Mouse (Mus musculus) C2C12 (cell line): ENCODE measurements around the gene Olfr51. TPM values are rescaled to one million over a fixed set of nuclear protein-coding genes. Genes with fewer than 3 reads are reported as not detected.

Experiments
- H3K27me3 ChIP-seq: one replicate; pipeline ENCODE4 v1.6.1; 2011; ENCODE audit not compliant: control insufficient read depth, insufficient read depth, insufficient read length
- H3K36me3 ChIP-seq: one replicate; pipeline ENCODE4 v1.6.1; 2011; ENCODE audit not compliant: control insufficient read depth, insufficient read depth
- H3K4me3 ChIP-seq: one replicate; pipeline ENCODE4 v1.5.1; 2011; ENCODE audit warnings: mild to moderate bottlenecking, control low read depth; ENCODE audit not compliant: poor library complexity, insufficient read depth, severe bottlenecking
- H3K79me2 ChIP-seq: one replicate; pipeline ENCODE4 v1.6.1; 2011; ENCODE audit not compliant: control insufficient read depth, insufficient read depth
- H3K79me3 ChIP-seq: one replicate; pipeline ENCODE4 v1.6.1; 2011; ENCODE audit warnings: low read depth, control low read depth
- H3ac ChIP-seq: one replicate; pipeline ENCODE3; 2011; ENCODE audit warnings: low read depth; ENCODE audit not compliant: control insufficient read depth, insufficient read length
- CEBPB ChIP-seq: IDR thresholded peaks from one replicate; pipeline ENCODE4 v1.6.1; 2011; ENCODE audit warnings: low read depth, mild to moderate bottlenecking, control low read depth, moderate library complexity
- CTCF ChIP-seq: IDR thresholded peaks from one replicate; pipeline ENCODE4 v1.5.1; 2011; ENCODE audit not compliant: control insufficient read depth, insufficient read depth, insufficient read length
- FOSL1 ChIP-seq: IDR thresholded peaks from one replicate; pipeline ENCODE4 v1.8.0; 2011; ENCODE audit warnings: mild to moderate bottlenecking, low read length; ENCODE audit not compliant: poor library complexity, insufficient read depth, severe bottlenecking
- MAX ChIP-seq: IDR thresholded peaks from one replicate; pipeline ENCODE4 v1.6.1; 2011; ENCODE audit warnings: mild to moderate bottlenecking, control low read depth
- MYOD1 ChIP-seq: IDR thresholded peaks from one replicate; pipeline ENCODE4 v1.6.1; 2011; ENCODE audit warnings: low read depth; ENCODE audit not compliant: control insufficient read depth, insufficient read length
- MYOG ChIP-seq: IDR thresholded peaks from one replicate; pipeline ENCODE4 v1.6.1; 2011; ENCODE audit not compliant: control insufficient read depth, insufficient read length; ENCODE audit errors: extremely low read depth
- USF1 ChIP-seq: IDR thresholded peaks from one replicate; pipeline ENCODE4 v1.6.1; 2011; ENCODE audit warnings: low read depth, mild to moderate bottlenecking, control low read depth, moderate library complexity
- long read RNA-seq, 2 experiments: library from polyadenylated mRNA; unstranded; transcript quantifications; one replicate each; pipeline ENCODE4 v2.0.0; 2019 to 2020
- polyA plus RNA-seq: library from polyadenylated mRNA; unstranded; fragments of >200 nt; fragmentation: generic; extraction: Trizol; gene quantifications from one replicate; pipeline ENCODE4 v1.2.1, GENCODE M21; 2012; ENCODE audit warnings: missing spikeins

The Olfr51 gene
- polyA plus RNA-seq = not detected
- long read RNA-seq, experiment 1 = 0 reads
- long read RNA-seq, experiment 2 = 0 reads

DNA sequence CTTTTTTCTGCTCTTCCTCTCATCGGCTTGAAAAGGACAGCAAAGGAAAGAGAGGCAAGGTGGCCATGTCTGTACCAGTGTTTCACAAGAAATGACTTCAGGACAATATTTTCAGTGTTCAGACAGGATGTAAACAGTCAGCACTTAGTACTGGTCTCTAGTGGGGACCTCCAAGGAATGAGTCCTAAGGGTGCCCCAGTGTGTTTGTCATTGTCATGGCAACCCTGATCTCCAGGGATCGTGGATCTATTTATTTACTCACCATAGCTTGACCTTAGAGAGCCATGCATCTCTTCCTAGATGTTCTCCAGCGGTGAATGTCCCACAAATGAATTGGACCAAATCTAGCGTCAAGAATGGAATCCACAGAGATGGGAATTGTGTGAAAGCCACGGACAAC lies at the start of gene Olfr51:
Gene Olfr51 (plus strand): TSS at position 301 of the 400 bp plus-strand sequence.
- no peaks in the 10 kb centered on the region for H3K79me3 ChIP-seq
- no peak within 1 kb of the TSS for H3ac ChIP-seq
- H3K79me2 ChIP-seq = no peaks in the 10 kb centered on the region
- TF ChIP-seq CEBPB (no peak), MAX (no peak), MYOD1 (no peak), USF1 (no peak), MYOG (no peak)
- no peaks in the 10 kb centered on the region for H3K27me3 ChIP-seq
- H3K4me3 ChIP-seq = no peak within 1 kb of the TSS
- no peaks in the 10 kb centered on the region for H3K36me3 ChIP-seq

- H3K27me3 ChIP-seq = peaks cover 11% of the 10 kb centered on the region
- no peaks in the 10 kb centered on the region for H3K79me3 ChIP-seq
- no peaks in the 10 kb centered on the region for H3K79me2 ChIP-seq
- TF ChIP-seq MYOG = no peak
- TF ChIP-seq FOSL1 = no peak
- no peak for TF ChIP-seq CEBPB
- TF ChIP-seq CTCF = no peak
- no peak for TF ChIP-seq MAX
- TF ChIP-seq USF1 = no peak
- no peak for TF ChIP-seq MYOD1
- H3K36me3 ChIP-seq = no peaks in the 10 kb centered on the region
- no peak within 1 kb of the TSS for H3K4me3 ChIP-seq
- H3ac ChIP-seq = no peak within 1 kb of the TSS
Measured at GRCm38 (mm10) chr11:50953665-50954064, 49.7 kb upstream of the Olfr51 start, which contains the start of gene Prop1. Gene Prop1, minus strand, starts transcription at chr11:50953765.

GRCm38 (mm10) chr11:50964886-50965285 lies 38.5 kb upstream of the Olfr51 start:
- peaks cover 14% of the 10 kb centered on the region for H3K27me3 ChIP-seq

DNA sequence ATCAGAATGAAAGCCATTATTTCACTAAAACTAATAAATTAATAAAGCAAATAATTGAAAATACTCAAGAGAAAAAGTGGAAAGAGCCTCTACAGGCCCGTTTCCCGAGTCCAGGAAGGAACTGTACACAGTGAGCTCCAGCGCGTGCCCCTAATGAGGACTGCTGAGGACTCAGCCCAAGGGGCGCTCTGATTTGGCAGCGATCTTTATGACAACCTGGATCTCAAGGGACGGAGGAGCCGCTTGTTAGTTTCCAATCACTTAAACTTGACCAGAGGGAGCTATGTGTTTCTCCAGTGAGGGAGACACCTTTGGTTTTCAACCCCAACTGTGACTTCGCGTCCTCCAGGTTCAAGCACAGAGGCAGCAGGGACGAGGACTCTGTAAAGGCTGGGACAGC lies 37.2 kb upstream of the Olfr51 start, which contains the start of gene Olfr1378:
Gene Olfr1378 (plus strand): TSS at position 301 of the 400 bp plus-strand sequence.
- H3K27me3 ChIP-seq = peaks cover 14% of the 10 kb centered on the region
- no peaks in the 10 kb centered on the region for H3K79me2 ChIP-seq
- no peaks in the 10 kb centered on the region for H3K79me3 ChIP-seq
- H3K36me3 ChIP-seq = no peaks in the 10 kb centered on the region
- no peak for TF ChIP-seq USF1
- TF ChIP-seq MYOD1 = no peak
- no peak for TF ChIP-seq CEBPB
- no peak for TF ChIP-seq FOSL1
- TF ChIP-seq CTCF = no peak
- H3K4me3 ChIP-seq = no peak within 1 kb of the TSS
- H3ac ChIP-seq = no peak within 1 kb of the TSS

More at GRCm38 (mm10) chr11:50964886-50965285, 38.5 kb upstream of the Olfr51 start:
- Histone ChIP-seq H3K36me3 (no peaks in the 10 kb centered on the region), H3K4me3 (no peak overlapping the region), H3K79me2 (no peaks in the 10 kb centered on the region), H3ac (no peak overlapping the region), H3K79me3 (no peaks in the 10 kb centered on the region)
- no peak for TF ChIP-seq CTCF
- no peak for TF ChIP-seq MYOG
- TF ChIP-seq MYOD1 = no peak
- no peak for TF ChIP-seq CEBPB
- TF ChIP-seq MAX = no peak
- TF ChIP-seq USF1 = no peak
- no peak for TF ChIP-seq FOSL1

DNA sequence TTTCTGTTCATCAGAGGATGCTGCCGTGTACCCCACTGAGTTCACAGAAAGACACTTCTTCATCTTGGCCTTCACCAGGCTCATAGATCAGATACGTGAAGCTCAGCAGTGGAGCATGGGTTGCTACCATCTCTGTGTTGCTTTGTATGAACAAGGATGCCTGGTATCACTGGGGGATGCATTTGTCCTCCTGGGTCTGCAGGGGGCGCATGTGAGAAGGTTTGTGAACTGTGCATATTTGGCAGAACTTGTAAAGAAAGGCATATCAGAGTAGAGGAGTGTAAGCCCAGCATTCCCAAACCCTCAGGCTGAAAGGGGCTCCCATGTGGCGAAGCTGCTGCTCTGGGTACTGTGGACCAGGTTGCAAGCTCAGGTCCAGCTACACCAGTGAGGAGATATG lies 26.2 kb upstream of the Olfr51 start:
- no peaks in the 10 kb centered on the region for H3K79me3 ChIP-seq
- peaks cover 8% of the 10 kb centered on the region for H3K27me3 ChIP-seq
- no peaks in the 10 kb centered on the region for H3K36me3 ChIP-seq
- H3K79me2 ChIP-seq = no peaks in the 10 kb centered on the region
- no peak overlapping the region for H3ac ChIP-seq
- H3K4me3 ChIP-seq = no peak overlapping the region
- TF ChIP-seq MAX (no peak), MYOG (no peak), FOSL1 (no peak), CTCF (no peak)

DNA sequence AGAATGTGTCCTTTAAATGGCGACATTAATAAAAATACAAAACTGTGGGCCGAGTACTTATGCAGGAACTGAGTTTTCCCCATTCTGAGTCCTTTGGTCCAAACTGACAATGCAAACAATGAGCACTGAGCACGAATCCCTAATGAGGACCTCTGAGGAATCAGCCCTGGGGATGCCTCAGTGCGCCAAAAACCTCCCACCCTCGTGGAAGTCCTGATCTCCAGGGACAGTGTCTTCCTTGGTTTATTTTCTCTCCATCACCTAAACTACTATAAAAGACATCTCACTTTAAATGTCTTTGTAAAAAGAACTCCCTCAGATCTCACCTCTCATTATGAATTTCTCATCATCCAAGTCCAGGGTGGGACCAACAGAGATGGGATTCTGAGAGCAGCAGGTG lies 21.7 kb upstream of the Olfr51 start, which contains the start of gene Olfr1377:
Gene Olfr1377 (plus strand): TSS at position 301 of the 400 bp plus-strand sequence.
- H3K79me2 ChIP-seq = no peaks in the 10 kb centered on the region
- TF ChIP-seq FOSL1 = no peak
- no peak for TF ChIP-seq MAX
- TF ChIP-seq CEBPB = no peak
- TF ChIP-seq MYOG = no peak
- TF ChIP-seq CTCF = no peak
- TF ChIP-seq MYOD1 = no peak
- no peak for TF ChIP-seq USF1
- H3K27me3 ChIP-seq = peaks cover 10% of the 10 kb centered on the region
- H3K36me3 ChIP-seq = no peaks in the 10 kb centered on the region
- H3K79me3 ChIP-seq = no peaks in the 10 kb centered on the region
- H3ac ChIP-seq = no peak within 1 kb of the TSS
- H3K4me3 ChIP-seq = no peak within 1 kb of the TSS
